Mouse (Mus musculus): ENCODE measurements around the gene Prmt8. TPM values are rescaled to one million over a fixed set of nuclear protein-coding genes. Genes with fewer than 3 reads are reported as not detected.

The Prmt8 gene
- polyA plus RNA-seq, 1 experiment: not detected

GRCm38 (mm10) chr6:127717239-127718137 is 51.8 kb downstream of the Prmt8 start:
- no peak for DNase-seq
- 79% methylated on average over 21 of the region's 21 CpGs for WGBS
- Histone ChIP-seq H3K27me3 (ENCODE audit: control insufficient read depth, insufficient read depth, low read length) (no peaks in the 10 kb centered on the region), H3K36me3 (ENCODE audit: control insufficient read depth, insufficient read depth, low read length) (no peaks in the 10 kb centered on the region), H3K27ac (ENCODE audit: control insufficient read depth, insufficient read depth, low read length) (no peak overlapping the region), H3K4me1 (replicated peaks; ENCODE audit: control insufficient read depth, insufficient read depth, low read length) (no peaks in the 10 kb centered on the region), H3K4me3 (ENCODE audit: control insufficient read depth, insufficient read depth, low read length) (no peak overlapping the region)
- TF ChIP-seq POLR2A (IDR thresholded peaks at IDR 0.05; ENCODE audit: control insufficient read depth, extremely low read depth, insufficient read depth, low read length, poor library complexity): no peak
- no peak for TF ChIP-seq CTCF (IDR thresholded peaks at IDR 0.05; ENCODE audit: borderline replicate concordance, control insufficient read depth, extremely low read depth, insufficient read depth, low read length, poor library complexity)

DNA sequence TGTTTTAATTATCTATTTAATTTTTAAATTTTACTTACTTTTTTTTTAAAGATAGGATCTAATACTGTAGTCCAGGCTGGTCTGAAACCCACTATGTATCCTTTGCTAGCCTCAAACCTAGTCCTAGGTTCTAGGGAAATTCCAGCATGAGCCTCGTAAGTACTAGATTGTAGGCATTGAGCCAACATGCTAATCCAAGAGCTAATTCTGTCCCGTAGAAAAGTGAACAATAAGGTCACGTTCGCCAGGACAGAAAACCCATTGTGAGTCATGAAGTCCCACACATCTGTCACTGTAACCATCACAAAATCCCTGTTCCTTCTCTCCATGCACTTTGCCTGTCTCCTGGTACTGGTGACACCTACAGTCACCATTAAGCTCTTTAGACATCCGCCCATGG is 53.8 kb downstream of the Prmt8 start:
- no peak for TF ChIP-seq POLR2A (IDR thresholded peaks at IDR 0.05; ENCODE audit: control insufficient read depth, extremely low read depth, insufficient read depth, low read length, poor library complexity)
- TF ChIP-seq CTCF (IDR thresholded peaks at IDR 0.05; ENCODE audit: borderline replicate concordance, control insufficient read depth, extremely low read depth, insufficient read depth, low read length, poor library complexity): no peak
- H3K4me1 ChIP-seq (replicated peaks; ENCODE audit: control insufficient read depth, insufficient read depth, low read length): no peaks in the 10 kb centered on the region
- 91% methylated on average over 5 of the region's 5 CpGs for WGBS
- no peaks in the 10 kb centered on the region for H3K36me3 ChIP-seq (ENCODE audit: control insufficient read depth, insufficient read depth, low read length)
- no peaks in the 10 kb centered on the region for H3K27me3 ChIP-seq (ENCODE audit: control insufficient read depth, insufficient read depth, low read length)
- no peak for DNase-seq
- H3K4me3 ChIP-seq (ENCODE audit: control insufficient read depth, insufficient read depth, low read length): no peak overlapping the region
- no peak overlapping the region for H3K27ac ChIP-seq (ENCODE audit: control insufficient read depth, insufficient read depth, low read length)

DNA sequence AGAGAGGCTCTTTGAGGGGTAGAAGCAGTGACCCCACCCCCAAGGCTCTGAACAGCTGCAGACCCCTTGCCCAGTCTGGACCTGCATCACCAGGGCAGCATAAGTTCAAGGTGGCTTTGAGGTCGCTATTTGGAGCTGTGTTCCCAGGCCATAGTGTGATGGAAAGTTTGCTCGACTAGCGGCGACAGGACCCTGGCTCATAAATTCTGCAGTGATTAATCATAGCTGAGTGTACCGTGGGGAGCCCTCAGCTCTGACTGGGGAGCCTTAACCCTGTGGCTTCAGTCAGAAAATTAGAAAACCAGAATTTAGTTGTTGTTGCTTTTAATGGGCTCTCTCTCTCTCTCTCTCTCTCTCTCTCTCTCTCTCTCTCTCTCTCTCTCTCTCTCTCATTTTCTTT is 54.4 kb downstream of the Prmt8 start:
- H3K27me3 ChIP-seq (ENCODE audit: control insufficient read depth, insufficient read depth, low read length): no peaks in the 10 kb centered on the region
- DNase-seq: no peak
- 64% methylated on average over 5 of the region's 5 CpGs for WGBS

DNA sequence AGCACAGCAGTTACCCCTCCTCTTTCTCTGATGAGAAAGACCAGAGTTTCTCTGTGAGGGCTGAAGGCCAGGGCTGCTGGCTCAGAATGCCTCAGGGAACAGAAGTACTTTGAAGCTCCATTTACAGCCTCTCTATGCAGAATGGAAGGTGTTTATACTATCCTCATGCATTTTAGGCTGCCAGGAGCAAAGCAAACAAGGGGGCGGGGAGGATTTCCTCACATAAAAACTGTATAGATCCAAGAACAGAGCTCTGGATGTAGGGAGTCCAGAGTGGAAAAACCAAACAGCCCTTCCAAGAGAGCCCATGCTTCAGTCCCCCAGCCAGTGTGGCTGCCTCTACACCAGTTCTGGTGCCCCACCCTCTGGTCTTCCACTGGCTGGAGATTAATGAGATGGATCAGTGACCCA is 61.0 kb downstream of the Prmt8 start:
- Histone ChIP-seq H3K36me3 (ENCODE audit: control insufficient read depth, insufficient read depth, low read length) (no peaks in the 10 kb centered on the region), H3K4me3 (ENCODE audit: control insufficient read depth, insufficient read depth, low read length) (no peak overlapping the region), H3K27ac (ENCODE audit: control insufficient read depth, insufficient read depth, low read length) (no peak overlapping the region), H3K27me3 (ENCODE audit: control insufficient read depth, insufficient read depth, low read length) (no peaks in the 10 kb centered on the region), H3K4me1 (replicated peaks; ENCODE audit: control insufficient read depth, insufficient read depth, low read length) (no peaks in the 10 kb centered on the region)
- DNase-seq: no peak
- WGBS: 88% methylated on average over 1 of the region's 1 CpGs
- no peak for TF ChIP-seq POLR2A (IDR thresholded peaks at IDR 0.05; ENCODE audit: control insufficient read depth, extremely low read depth, insufficient read depth, low read length, poor library complexity)
- TF ChIP-seq CTCF (IDR thresholded peaks at IDR 0.05; ENCODE audit: borderline replicate concordance, control insufficient read depth, extremely low read depth, insufficient read depth, low read length, poor library complexity): no peak

More for the DNA sequence above, 54.4 kb downstream of the Prmt8 start:
- Histone ChIP-seq H3K4me3 (ENCODE audit: control insufficient read depth, insufficient read depth, low read length) (no peak overlapping the region), H3K4me1 (replicated peaks; ENCODE audit: control insufficient read depth, insufficient read depth, low read length) (no peaks in the 10 kb centered on the region), H3K36me3 (ENCODE audit: control insufficient read depth, insufficient read depth, low read length) (no peaks in the 10 kb centered on the region), H3K27ac (ENCODE audit: control insufficient read depth, insufficient read depth, low read length) (no peak overlapping the region)
- TF ChIP-seq POLR2A (IDR thresholded peaks at IDR 0.05; ENCODE audit: control insufficient read depth, extremely low read depth, insufficient read depth, low read length, poor library complexity) (no peak), CTCF (IDR thresholded peaks at IDR 0.05; ENCODE audit: borderline replicate concordance, control insufficient read depth, extremely low read depth, insufficient read depth, low read length, poor library complexity) (no peak)

DNA sequence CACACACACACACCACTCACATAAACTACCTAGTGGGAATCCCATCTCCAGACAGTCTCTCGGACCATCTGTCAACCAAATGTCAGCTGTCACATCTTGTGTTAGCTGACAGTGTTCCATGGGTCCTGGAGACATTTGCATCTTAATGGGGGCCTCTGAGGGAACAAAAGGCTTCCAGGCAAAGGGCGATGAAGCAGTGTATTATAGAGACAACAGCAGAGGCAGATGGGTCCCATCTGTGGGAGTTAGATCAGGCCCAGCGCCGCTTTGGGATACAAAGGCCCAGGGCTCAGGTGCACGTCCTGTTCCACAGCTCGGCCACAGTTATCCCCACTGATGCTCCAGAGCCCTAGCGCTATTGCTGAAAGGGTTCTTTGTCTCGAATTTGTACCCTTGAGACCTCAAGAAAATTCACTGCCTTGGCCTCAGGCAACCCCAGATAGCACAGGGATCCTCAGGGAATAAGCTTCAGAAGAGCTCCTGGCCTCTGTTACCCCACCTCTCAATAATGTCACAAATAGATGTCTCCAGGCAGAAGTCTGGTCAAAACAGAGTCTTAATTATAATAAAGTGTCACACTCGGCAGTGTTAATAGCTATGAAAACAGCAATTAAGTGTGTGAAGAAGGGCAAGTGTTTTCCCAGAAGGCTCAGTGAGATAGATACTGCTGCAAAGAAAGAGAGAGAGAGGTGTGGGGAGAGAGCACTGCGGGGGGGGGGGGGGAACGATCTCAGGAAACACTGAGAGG is 68.1 kb downstream of the Prmt8 start:
- Histone ChIP-seq H3K27ac (ENCODE audit: control insufficient read depth, insufficient read depth, low read length) (no peak overlapping the region), H3K27me3 (ENCODE audit: control insufficient read depth, insufficient read depth, low read length) (no peaks in the 10 kb centered on the region)
- DNase-seq: no peak

DNA sequence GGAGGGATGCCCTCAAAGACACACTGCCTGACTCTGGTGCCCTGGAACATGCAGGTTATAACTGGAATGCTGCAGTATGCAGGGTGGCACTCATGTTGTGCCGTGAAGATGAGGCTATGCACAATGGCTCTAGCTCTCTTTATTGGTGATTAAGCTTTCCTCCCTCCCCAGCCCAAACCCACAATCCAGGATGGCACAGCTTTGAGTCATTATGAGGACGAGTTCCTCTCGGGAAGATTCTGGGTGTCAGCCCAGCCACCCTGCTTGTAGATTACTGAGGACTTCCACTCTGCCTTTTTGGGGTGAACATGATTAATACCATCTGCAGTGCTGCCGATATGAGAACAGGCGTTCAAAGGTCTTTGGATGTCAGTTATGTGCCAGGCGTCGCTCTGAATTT is 75.6 kb downstream of the Prmt8 start:
- TF ChIP-seq POLR2A (IDR thresholded peaks at IDR 0.05; ENCODE audit: control insufficient read depth, extremely low read depth, insufficient read depth, low read length, poor library complexity) (no peak), CTCF (IDR thresholded peaks at IDR 0.05; ENCODE audit: borderline replicate concordance, control insufficient read depth, extremely low read depth, insufficient read depth, low read length, poor library complexity) (no peak)
- no peak for DNase-seq
- Histone ChIP-seq H3K4me1 (replicated peaks; ENCODE audit: control insufficient read depth, insufficient read depth, low read length) (no peaks in the 10 kb centered on the region), H3K36me3 (ENCODE audit: control insufficient read depth, insufficient read depth, low read length) (no peaks in the 10 kb centered on the region), H3K4me3 (ENCODE audit: control insufficient read depth, insufficient read depth, low read length) (no peak overlapping the region), H3K27ac (ENCODE audit: control insufficient read depth, insufficient read depth, low read length) (no peak overlapping the region), H3K27me3 (ENCODE audit: control insufficient read depth, insufficient read depth, low read length) (no peaks in the 10 kb centered on the region)
- 88% methylated on average over 7 of the region's 7 CpGs for WGBS

More for the DNA sequence above, 68.1 kb downstream of the Prmt8 start:
- Histone ChIP-seq H3K36me3 (ENCODE audit: control insufficient read depth, insufficient read depth, low read length) (no peaks in the 10 kb centered on the region), H3K4me3 (ENCODE audit: control insufficient read depth, insufficient read depth, low read length) (no peak overlapping the region), H3K4me1 (replicated peaks; ENCODE audit: control insufficient read depth, insufficient read depth, low read length) (no peaks in the 10 kb centered on the region)
- WGBS: 83% methylated on average over 10 of the region's 11 CpGs
- TF ChIP-seq CTCF (IDR thresholded peaks at IDR 0.05; ENCODE audit: borderline replicate concordance, control insufficient read depth, extremely low read depth, insufficient read depth, low read length, poor library complexity) (no peak), POLR2A (IDR thresholded peaks at IDR 0.05; ENCODE audit: control insufficient read depth, extremely low read depth, insufficient read depth, low read length, poor library complexity) (no peak)
